Mouse (Mus musculus) adrenal gland, postnatal 14 days (tissue): ENCODE results near the gene Zfp991. TPM values are rescaled to one million over a fixed set of nuclear protein-coding genes. Genes with fewer than 3 reads are reported as not detected.

ENCODE experiments used
- total RNA-seq: library from RNA; stranded (reverse); gene quantifications from 2 replicates; pipeline ENCODE4 v1.2.3, GENCODE M21; 2021

Zfp991 gene
- total RNA-seq, 1 experiment from 2014 or later: 8.5 TPM

Other genes starting within 250 kb of the Zfp991 start
- gene Gm21411, start 222.4 kb upstream of the Zfp991 start, total RNA-seq: 0.53 TPM in 1 of 2 replicates, not detected in the other
- gene Zfp989, start 160.1 kb upstream of the Zfp991 start, total RNA-seq: not detected in 2 replicates
- 0.45 and 0.82 TPM in 2 replicates for gene Rex2, start 110.2 kb upstream of the Zfp991 start, total RNA-seq
- gene Zfp988, start 173.6 kb downstream of the Zfp991 start, total RNA-seq: 0.19 TPM in 1 of 2 replicates, not detected in the other
- not detected in 2 replicates for gene Zfp978, start 229.3 kb downstream of the Zfp991 start, total RNA-seq